Mouse (Mus musculus) neural tube, embryonic 13.5 days (tissue): Measurements from ENCODE around the gene Slc47a1. TPM values are rescaled to one million over a fixed set of nuclear protein-coding genes. Genes with fewer than 3 reads are reported as not detected.
A peak's percentile ranks its signal among the peaks of the same experiment; 100 is the strongest.

ENCODE experiments used
- ATAC-seq: fragments of 200-750 bp; cut with Nextera tagmentation; 2 replicates; pipeline ENCODE4 v1.8.0; 2017; ENCODE audit warnings: low read depth, mild to moderate bottlenecking, moderate TSS enrichment, moderate library complexity
- H3K27ac ChIP-seq: fragments of 300-500 bp; sonication (generic); replicated peaks from 2 replicates; pipeline ENCODE4 v1.5.1; 2015; ENCODE audit warnings: moderate library complexity, mild to moderate bottlenecking, inconsistent platforms
- H3K27me3 ChIP-seq: fragments of 300-500 bp; sonication (generic); 2 replicates; pipeline ENCODE4 v1.6.1; 2015; ENCODE audit warnings: mild to moderate bottlenecking, inconsistent platforms
- H3K36me3 ChIP-seq: fragments of 300-500 bp; sonication (generic); 2 replicates; pipeline ENCODE4 v1.6.1; 2015; ENCODE audit warnings: mild to moderate bottlenecking, inconsistent platforms
- H3K4me1 ChIP-seq: fragments of 300-500 bp; sonication (generic); replicated peaks from 2 replicates; pipeline ENCODE4 v1.6.1; 2015; ENCODE audit warnings: inconsistent platforms
- H3K4me2 ChIP-seq: fragments of 300-500 bp; sonication (generic); 2 replicates; pipeline ENCODE4 v1.6.1; 2015; ENCODE audit warnings: inconsistent platforms, mild to moderate bottlenecking, moderate library complexity
- H3K4me3 ChIP-seq: fragments of 300-500 bp; sonication (generic); 2 replicates; pipeline ENCODE4 v1.5.1; 2015; ENCODE audit warnings: mild to moderate bottlenecking, inconsistent platforms
- H3K9ac ChIP-seq: fragments of 300-500 bp; sonication (generic); 2 replicates; pipeline ENCODE4 v1.6.1; 2015; ENCODE audit warnings: moderate library complexity, mild to moderate bottlenecking, inconsistent platforms
- H3K9me3 ChIP-seq: fragments of 300-500 bp; sonication (generic); 2 replicates; pipeline ENCODE4 v1.6.1; 2016; ENCODE audit warnings: inconsistent platforms
- WGBS: fragments of 180-500 bp; shearing (Covaris S2); methylation state at CpG from one replicate; pipeline ENCODE4 v1.1.7; 2015; 5-methylcytosine and 5-hydroxymethylcytosine counted together
- polyA plus RNA-seq: library from polyadenylated mRNA; unstranded; fragments of >200 nt; fragmentation: Nextera tagmentation; extraction: Ambion mirVana; gene quantifications from 2 replicates; pipeline ENCODE4 v1.2.1, GENCODE M21; 2015

The Slc47a1 gene
- polyA plus RNA-seq, 1 experiment from 2014 or later = not detected

DNA sequence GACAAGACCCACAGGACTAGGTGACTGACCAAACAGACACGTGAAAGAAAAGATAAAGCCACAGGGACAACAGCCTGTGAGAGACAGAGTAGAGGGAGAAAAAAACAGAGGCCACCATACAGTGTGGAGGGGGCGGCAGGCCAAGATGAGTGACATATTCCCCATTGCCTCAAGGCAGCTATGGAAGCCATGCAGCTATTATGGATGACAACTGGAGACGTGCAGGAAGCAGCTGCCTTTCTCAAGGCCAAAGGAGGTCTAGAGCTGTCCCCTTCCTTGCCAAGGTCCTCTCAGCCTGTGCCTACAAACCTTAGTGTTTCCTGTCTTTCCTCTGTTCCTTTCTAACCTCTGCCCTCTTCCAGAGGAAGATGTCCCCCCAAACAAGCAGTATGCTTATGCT, 12.2 kb downstream of the Slc47a1 start:
- Histone ChIP-seq H3K27ac (no peak overlapping the region), H3K4me1 (no peaks in the 10 kb centered on the region), H3K27me3 (no peaks in the 10 kb centered on the region), H3K4me3 (no peak overlapping the region), H3K4me2 (no peak overlapping the region), H3K9me3 (no peaks in the 10 kb centered on the region), H3K36me3 (no peaks in the 10 kb centered on the region), H3K9ac (no peak overlapping the region)
- no peak for ATAC-seq
- 74% methylated on average over 3 of the region's 3 CpGs for WGBS

GRCm38 (mm10) chr11:61364096-61364495, 14.0 kb downstream of the Slc47a1 start:
- no peak for ATAC-seq
- no peak overlapping the region for H3K9ac ChIP-seq
- H3K9me3 ChIP-seq = no peaks in the 10 kb centered on the region
- 84% methylated on average over 6 of the region's 6 CpGs for WGBS
- no peaks in the 10 kb centered on the region for H3K4me1 ChIP-seq
- H3K27ac ChIP-seq = no peak overlapping the region
- H3K4me2 ChIP-seq = no peak overlapping the region
- H3K27me3 ChIP-seq = no peaks in the 10 kb centered on the region
- H3K4me3 ChIP-seq = no peak overlapping the region
- no peaks in the 10 kb centered on the region for H3K36me3 ChIP-seq

- H3K27me3 ChIP-seq = no peaks in the 10 kb centered on the region
- H3K27ac ChIP-seq = no peak overlapping the region
- no peaks in the 10 kb centered on the region for H3K36me3 ChIP-seq
- H3K4me3 ChIP-seq = no peak overlapping the region
- no peaks in the 10 kb centered on the region for H3K4me1 ChIP-seq
- no peaks in the 10 kb centered on the region for H3K9me3 ChIP-seq
- H3K4me2 ChIP-seq = no peak overlapping the region
- WGBS = 90% methylated on average over 11 of the region's 11 CpGs
- no peak overlapping the region for H3K9ac ChIP-seq
- ATAC-seq = no peak
These were observed 16.5 kb downstream of the Slc47a1 start for GRCm38 (mm10) chr11:61361515-61362190.

GRCm38 (mm10) chr11:61356600-61356999, 21.5 kb downstream of the Slc47a1 start:
- Histone ChIP-seq H3K36me3 (no peaks in the 10 kb centered on the region), H3K27me3 (no peaks in the 10 kb centered on the region), H3K9ac (no peak overlapping the region), H3K4me2 (no peak overlapping the region), H3K9me3 (no peaks in the 10 kb centered on the region), H3K4me3 (no peak overlapping the region), H3K4me1 (no peaks in the 10 kb centered on the region), H3K27ac (no peak overlapping the region)
- ATAC-seq = no peak
- WGBS = 86% methylated on average over 9 of the region's 9 CpGs

DNA sequence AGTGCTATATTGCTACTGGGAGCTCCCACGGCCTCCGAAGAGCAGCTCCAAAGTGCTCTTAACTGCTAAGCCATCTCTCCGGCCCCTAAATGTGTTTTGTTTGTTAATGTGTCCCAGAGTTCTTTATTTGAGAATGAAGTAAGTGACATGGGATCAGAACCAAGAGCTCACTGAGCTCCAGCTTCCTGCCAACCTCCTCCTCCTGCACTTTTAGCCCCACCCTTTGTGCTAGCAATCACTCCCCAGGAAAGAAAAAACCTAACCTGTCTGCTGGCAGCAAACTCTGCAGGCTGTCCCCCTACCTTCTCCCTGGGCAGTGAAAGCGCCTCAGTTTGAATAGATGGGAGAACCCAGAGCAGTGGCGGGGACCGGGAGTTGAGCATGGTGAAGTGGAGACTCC, 22.0 kb downstream of the Slc47a1 start:
- WGBS = 72% methylated on average over 6 of the region's 6 CpGs
- Histone ChIP-seq H3K9me3 (no peaks in the 10 kb centered on the region), H3K4me3 (no peak overlapping the region), H3K27me3 (no peaks in the 10 kb centered on the region), H3K36me3 (no peaks in the 10 kb centered on the region), H3K4me1 (no peaks in the 10 kb centered on the region), H3K27ac (no peak overlapping the region), H3K4me2 (no peak overlapping the region), H3K9ac (no peak overlapping the region)
- no peak for ATAC-seq

GRCm38 (mm10) chr11:61355351-61355750, 22.8 kb downstream of the Slc47a1 start:
- Histone ChIP-seq H3K4me1 (no peaks in the 10 kb centered on the region), H3K9me3 (no peaks in the 10 kb centered on the region), H3K4me3 (no peak overlapping the region), H3K27ac (no peak overlapping the region), H3K27me3 (no peaks in the 10 kb centered on the region), H3K9ac (no peak overlapping the region), H3K36me3 (no peaks in the 10 kb centered on the region), H3K4me2 (no peak overlapping the region)
- ATAC-seq = no peak
- 89% methylated on average over 5 of the region's 5 CpGs for WGBS

DNA sequence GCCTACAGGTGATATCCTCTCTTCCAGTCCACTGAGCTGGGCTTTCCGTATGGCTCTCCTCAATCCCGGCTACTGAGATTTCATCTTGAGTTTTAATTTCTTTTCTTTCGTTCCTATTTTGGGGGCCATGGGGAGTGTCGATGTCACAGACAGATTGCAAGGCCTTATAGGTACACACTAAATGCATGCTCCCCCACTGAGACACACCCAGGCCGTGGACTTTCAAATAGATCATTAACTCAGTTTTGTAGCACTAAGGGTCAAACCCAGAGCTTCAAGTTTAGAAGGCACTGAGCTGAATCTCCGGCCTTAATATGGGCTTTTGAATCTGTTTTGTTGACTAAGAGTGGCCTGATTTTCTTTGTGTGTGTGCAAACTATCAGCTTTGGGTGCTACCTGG, 23.8 kb downstream of the Slc47a1 start:
- no peak for ATAC-seq
- H3K4me3 ChIP-seq = no peak overlapping the region
- WGBS = 83% methylated on average over 6 of the region's 6 CpGs
- H3K4me2 ChIP-seq = no peak overlapping the region
- H3K27ac ChIP-seq = no peak overlapping the region
- no peaks in the 10 kb centered on the region for H3K36me3 ChIP-seq
- H3K9ac ChIP-seq = no peak overlapping the region
- H3K9me3 ChIP-seq = no peaks in the 10 kb centered on the region
- H3K4me1 ChIP-seq = no peaks in the 10 kb centered on the region
- H3K27me3 ChIP-seq = no peaks in the 10 kb centered on the region

- no peaks in the 10 kb centered on the region; the same call in 1 of the 2 replicates for H3K27me3 ChIP-seq
- no peak for ATAC-seq
These were observed 25.1 kb downstream of the Slc47a1 start for GRCm38 (mm10) chr11:61353038-61353437.

GRCm38 (mm10) chr11:61352138-61352651, 25.9 kb downstream of the Slc47a1 start:
- no peak overlapping the region for H3K9ac ChIP-seq
- no peak overlapping the region for H3K4me2 ChIP-seq
- H3K4me3 ChIP-seq = no peak overlapping the region
- WGBS = 68% methylated on average over 9 of the region's 9 CpGs
- no peak overlapping the region for H3K27ac ChIP-seq
- ATAC-seq = no peak
- no peaks in the 10 kb centered on the region; the same call in 1 of the 2 replicates for H3K27me3 ChIP-seq
- no peaks in the 10 kb centered on the region for H3K4me1 ChIP-seq
- no peaks in the 10 kb centered on the region for H3K9me3 ChIP-seq
- no peaks in the 10 kb centered on the region for H3K36me3 ChIP-seq

More at GRCm38 (mm10) chr11:61353038-61353437, 25.1 kb downstream of the Slc47a1 start:
- no peaks in the 10 kb centered on the region for H3K36me3 ChIP-seq
- no peak overlapping the region for H3K4me2 ChIP-seq
- no peaks in the 10 kb centered on the region for H3K9me3 ChIP-seq
- 61% methylated on average over 2 of the region's 2 CpGs for WGBS
- no peak overlapping the region for H3K4me3 ChIP-seq
- no peaks in the 10 kb centered on the region for H3K4me1 ChIP-seq
- no peak overlapping the region for H3K9ac ChIP-seq
- no peak overlapping the region for H3K27ac ChIP-seq

GRCm38 (mm10) chr11:61349337-61349736, 28.8 kb downstream of the Slc47a1 start:
- no peaks in the 10 kb centered on the region for H3K36me3 ChIP-seq
- no peaks in the 10 kb centered on the region for H3K4me1 ChIP-seq
- H3K4me3 ChIP-seq = no peak overlapping the region
- peaks cover 11% of the 10 kb centered on the region for H3K27me3 ChIP-seq
- H3K4me2 ChIP-seq = no peak overlapping the region
- no peak overlapping the region for H3K27ac ChIP-seq
- ATAC-seq = no peak
- no peak overlapping the region for H3K9ac ChIP-seq
- WGBS = 20% methylated on average over 8 of the region's 8 CpGs
- H3K9me3 ChIP-seq = no peaks in the 10 kb centered on the region

DNA sequence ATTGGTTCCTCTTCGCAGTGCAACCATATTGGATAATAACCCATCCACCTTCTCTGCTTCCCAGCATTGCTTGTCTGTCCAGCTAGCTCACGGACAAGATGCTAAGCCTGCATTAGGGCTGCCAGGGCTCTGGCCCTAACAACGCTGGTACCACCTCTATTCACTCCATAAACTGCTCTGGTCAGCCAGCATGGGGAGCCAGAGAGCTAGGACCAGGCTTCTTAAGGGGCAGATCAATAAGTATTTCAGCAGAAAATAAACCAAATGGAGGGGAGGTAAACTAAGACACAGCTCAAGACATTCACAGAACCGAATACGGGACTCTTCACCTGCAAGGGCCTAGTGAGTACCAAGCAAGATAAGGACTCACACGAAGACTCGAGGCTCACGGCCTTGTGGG, 32.0 kb downstream of the Slc47a1 start:
- Histone ChIP-seq H3K9me3 (no peaks in the 10 kb centered on the region), H3K4me3 (no peak overlapping the region), H3K9ac (no peak overlapping the region), H3K4me1 (peaks cover 14% of the 10 kb centered on the region), H3K4me2 (no peak overlapping the region), H3K27me3 (peaks cover 43% of the 10 kb centered on the region), H3K36me3 (no peaks in the 10 kb centered on the region), H3K27ac (no peak overlapping the region)
- WGBS = 63% methylated on average over 8 of the region's 8 CpGs
- ATAC-seq = no peak

DNA sequence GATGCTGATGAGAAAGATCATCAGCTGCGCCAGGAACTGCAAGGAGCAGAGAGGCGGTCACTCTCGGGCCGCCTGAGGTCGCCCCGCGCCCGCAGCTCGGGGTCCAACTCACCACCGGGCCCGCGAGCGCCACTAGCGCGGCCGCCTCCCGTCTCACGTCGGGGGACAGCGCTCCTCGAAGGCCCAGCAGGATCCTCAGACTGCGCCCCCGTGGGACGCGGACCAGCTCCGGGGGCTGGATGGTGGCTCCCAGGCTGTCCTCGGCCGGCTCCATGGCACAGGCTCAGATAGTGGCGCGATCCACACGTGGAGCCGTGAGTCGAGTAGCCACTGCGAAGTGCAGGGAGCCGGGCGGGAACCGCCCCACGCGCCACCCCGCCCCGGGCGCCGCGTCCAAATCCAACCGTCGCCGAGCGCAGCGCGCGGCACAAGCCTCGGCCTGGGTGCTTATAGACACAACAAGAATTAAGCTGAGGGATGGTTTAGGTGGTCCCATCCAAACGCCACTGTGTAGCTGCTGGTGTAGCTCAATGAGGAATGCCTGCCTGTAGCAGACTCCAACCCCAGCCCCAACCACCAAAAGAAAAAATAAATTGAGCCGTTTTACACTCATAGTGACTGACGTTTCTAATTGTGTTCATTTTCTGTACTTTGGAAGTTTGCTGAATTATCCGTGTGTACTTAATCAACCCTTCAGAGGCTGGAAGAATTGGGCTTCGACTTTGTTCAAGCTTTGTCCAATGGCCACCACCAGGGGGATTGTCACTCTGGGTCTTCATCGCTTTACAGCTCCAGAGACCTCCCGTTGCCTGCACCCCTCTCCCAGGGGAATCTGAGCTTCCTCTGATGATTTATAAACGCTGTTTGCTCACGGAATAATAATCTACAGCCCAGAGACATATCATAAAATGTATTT, 35.4 kb downstream of the Slc47a1 start, which contains the start of gene Slc47a2:
TSS of gene Slc47a2 (minus strand) at position 356 of the 916 bp plus-strand sequence.
- H3K27me3 ChIP-seq = peaks cover 51% of the 10 kb centered on the region
- H3K4me2 ChIP-seq = peak within 1 kb of the TSS; percentile 68
- H3K36me3 ChIP-seq = no peaks in the 10 kb centered on the region
- H3K4me1 ChIP-seq = peaks cover 14% of the 10 kb centered on the region
- no peak within 1 kb of the TSS for H3K27ac ChIP-seq
- WGBS = 3% methylated on average over 61 of the region's 61 CpGs
- H3K9me3 ChIP-seq = no peaks in the 10 kb centered on the region
- peak within 1 kb of the TSS; percentile 54; the same call in 1 of the 2 replicates for H3K9ac ChIP-seq
- H3K4me3 ChIP-seq = peak within 1 kb of the TSS; percentile 41
- peak; percentile 15; the same call in 1 of the 2 replicates for ATAC-seq
